Mouse (Mus musculus) forebrain, postnatal 0 days (tissue): ENCODE measurements around the gene Leng1. TPM values are rescaled to one million over a fixed set of nuclear protein-coding genes. Genes with fewer than 3 reads are reported as not detected.
"Not testable (repeated sequence)": the region's sequence is repeated elsewhere in the genome, so short reads cannot be mapped to it uniquely, and the experiment has no call there.

ENCODE experiments used
- ATAC-seq: fragments of 200-750 bp; cut with Nextera tagmentation; 2 replicates; pipeline ENCODE4 v1.8.0; 2017; ENCODE audit warnings: mild to moderate bottlenecking, moderate library complexity
- DNase-seq: peaks from one replicate; pipeline ENCODE4 v3.0.0-alpha.2; 2015
- H3K27ac ChIP-seq: fragments of 300-500 bp; sonication (generic); 2 replicates; pipeline ENCODE4 v1.5.1; 2014; ENCODE audit warnings: low read depth, mild to moderate bottlenecking, antibody characterized with exemption, low read length, moderate library complexity, mixed read lengths
- H3K27me3 ChIP-seq: fragments of 300-500 bp; sonication (generic); 2 replicates; pipeline ENCODE4 v1.6.1; 2014; ENCODE audit warnings: mild to moderate bottlenecking, low read length, mixed read lengths; ENCODE audit not compliant: insufficient read depth
- H3K36me3 ChIP-seq: fragments of 300-500 bp; sonication (generic); 2 replicates; pipeline ENCODE4 v1.6.1; 2014; ENCODE audit warnings: mild to moderate bottlenecking, moderate library complexity; ENCODE audit not compliant: insufficient read depth
- H3K4me1 ChIP-seq: fragments of 300-500 bp; sonication (generic); 2 replicates; pipeline ENCODE4 v1.6.1; 2014; ENCODE audit warnings: antibody characterized with exemption; ENCODE audit not compliant: insufficient read depth
- H3K4me2 ChIP-seq: fragments of 300-500 bp; sonication (generic); 2 replicates; pipeline ENCODE4 v1.6.1; 2014; ENCODE audit warnings: low read depth, mild to moderate bottlenecking, moderate library complexity
- H3K4me3 ChIP-seq: fragments of 300-500 bp; sonication (generic); 2 replicates; pipeline ENCODE4 v1.5.1; 2014; ENCODE audit warnings: low read depth, low read length, mixed read lengths
- H3K9ac ChIP-seq: fragments of 300-500 bp; sonication (generic); 2 replicates; pipeline ENCODE4 v1.6.1; 2014; ENCODE audit warnings: mild to moderate bottlenecking
- H3K9me3 ChIP-seq: fragments of 300-500 bp; sonication (generic); 2 replicates; pipeline ENCODE4 v1.6.1; 2016; ENCODE audit warnings: low read length
- CTCF ChIP-seq: sonication (generic); IDR thresholded peaks from 2 replicates; pipeline ENCODE4 v1.5.1; 2016; ENCODE audit warnings: antibody characterized with exemption, control low read depth, low read depth
- WGBS: fragments of 180-500 bp; shearing (Covaris S2); extraction: QIAGEN DNeasy Blood & Tissue Kit; methylation state at CpG from one replicate; pipeline ENCODE4 v1.1.7; 2014; 5-methylcytosine and 5-hydroxymethylcytosine counted together
- polyA plus RNA-seq: library from polyadenylated mRNA; unstranded; fragments of >200 nt; fragmentation: Nextera tagmentation; extraction: Ambion mirVana; gene quantifications from 2 replicates; pipeline ENCODE4 v1.2.1, GENCODE M21; 2015
- total RNA-seq: library from RNA; depleted of rRNA; stranded (reverse); fragments of >200 nt; gene quantifications from 2 replicates; pipeline ENCODE4 v1.2.3, GENCODE M21; 2014

Gene Leng1
- total and polyA plus RNA-seq, 2 experiments from 2014 or later: 6.6 to 10.4 TPM

GRCm38 (mm10) chr7:3707027-3707426, 41.4 kb upstream of the Leng1 start:
- WGBS: 62% methylated on average over 4 of the region's 4 CpGs
- Histone ChIP-seq H3K36me3 (peaks cover 17% of the 10 kb centered on the region), H3K27me3 (no peaks in the 10 kb centered on the region), H3K4me3 (no peak overlapping the region), H3K9ac (no peak overlapping the region), H3K27ac (no peak overlapping the region), H3K9me3 (no peaks in the 10 kb centered on the region), H3K4me1 (peaks cover 16% of the 10 kb centered on the region), H3K4me2 (no peak overlapping the region)
- ATAC-seq: no peak
- no peak for TF ChIP-seq CTCF
- DNase-seq: no peak

DNA sequence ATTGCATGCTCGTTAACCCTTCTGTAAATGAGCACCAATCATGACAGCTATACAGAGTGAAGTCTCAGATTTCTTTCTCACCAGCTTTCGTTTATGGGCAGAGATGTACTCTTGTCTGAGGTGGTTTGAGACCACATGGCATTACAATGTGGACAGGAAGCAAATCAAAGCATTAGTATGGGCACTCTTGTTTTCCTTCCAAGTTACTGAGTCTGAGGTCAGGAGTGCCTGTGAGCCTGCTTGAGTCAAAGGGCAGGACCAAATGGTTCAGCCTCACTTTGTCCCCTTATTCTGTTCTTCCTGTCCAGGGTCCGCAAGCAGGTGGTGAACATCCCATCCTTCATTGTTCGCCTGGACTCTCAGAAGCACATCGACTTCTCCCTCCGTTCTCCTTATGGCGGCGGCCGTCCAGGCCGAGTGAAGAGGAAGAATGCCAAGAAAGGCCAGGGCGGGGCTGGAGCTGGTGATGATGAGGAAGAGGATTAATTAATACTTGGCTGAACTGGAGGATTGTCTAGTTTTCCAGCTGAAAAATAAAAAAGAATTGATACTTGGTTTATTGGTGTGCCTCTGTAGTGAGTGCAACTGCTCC, 40.8 kb upstream of the Leng1 start:
- Histone ChIP-seq H3K9ac (no peak overlapping the region), H3K4me2 (peak overlapping the region; percentile 70), H3K4me3 (peak overlapping the region; percentile 64; the same call in 1 of the 2 replicates), H3K9me3 (no peaks in the 10 kb centered on the region), H3K4me1 (peaks cover 16% of the 10 kb centered on the region), H3K36me3 (peaks cover 21% of the 10 kb centered on the region), H3K27me3 (no peaks in the 10 kb centered on the region), H3K27ac (no peak overlapping the region)
- no peak for TF ChIP-seq CTCF
- DNase-seq (no peak), ATAC-seq (no peak)
- 36% methylated on average over 11 of the region's 11 CpGs for WGBS

DNA sequence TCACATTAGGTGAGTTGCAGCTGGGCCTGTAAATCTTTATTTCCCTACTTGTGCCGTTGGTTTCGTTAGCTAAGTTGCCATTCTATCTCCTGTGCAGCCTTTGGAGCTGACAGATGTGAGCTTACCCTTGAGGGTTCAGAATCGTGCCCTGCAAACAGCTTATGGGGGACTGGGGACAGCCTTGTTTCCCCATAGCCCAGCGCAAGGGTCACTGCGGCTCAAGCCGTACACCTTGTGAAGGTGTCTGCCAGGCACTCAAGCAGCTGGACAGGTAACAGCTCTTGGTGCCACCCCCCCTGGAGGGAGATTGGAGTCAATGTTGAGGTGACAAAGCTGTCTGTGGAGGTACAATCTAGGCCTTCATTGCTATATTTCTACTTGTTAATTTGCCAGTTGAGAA, 40.3 kb upstream of the Leng1 start:
- 35% methylated on average over 6 of the region's 6 CpGs for WGBS
- Histone ChIP-seq H3K9me3 (no peaks in the 10 kb centered on the region), H3K27me3 (no peaks in the 10 kb centered on the region), H3K36me3 (peaks cover 26% of the 10 kb centered on the region), H3K9ac (peak overlapping the region; percentile 72; the same call in 1 of the 2 replicates), H3K4me1 (peaks cover 16% of the 10 kb centered on the region), H3K27ac (no peak overlapping the region), H3K4me3 (peak overlapping the region; percentile 64), H3K4me2 (peak overlapping the region; percentile 70)
- DNase-seq (no peak), ATAC-seq (no peak)
- TF ChIP-seq CTCF: no peak

GRCm38 (mm10) chr7:3705461-3705860, 39.8 kb upstream of the Leng1 start:
- Histone ChIP-seq H3K4me2 (peak overlapping the region; percentile 70), H3K4me1 (peaks cover 16% of the 10 kb centered on the region), H3K4me3 (peak overlapping the region; percentile 64), H3K9ac (peak overlapping the region; percentile 72), H3K36me3 (peaks cover 29% of the 10 kb centered on the region)
- not testable (repeated sequence) for H3K9me3 ChIP-seq, H3K27ac ChIP-seq, DNase-seq, H3K27me3 ChIP-seq, ATAC-seq
- whole genome bisulfite sequencing: 9% methylated on average over 6 of the region's 7 CpGs

DNA sequence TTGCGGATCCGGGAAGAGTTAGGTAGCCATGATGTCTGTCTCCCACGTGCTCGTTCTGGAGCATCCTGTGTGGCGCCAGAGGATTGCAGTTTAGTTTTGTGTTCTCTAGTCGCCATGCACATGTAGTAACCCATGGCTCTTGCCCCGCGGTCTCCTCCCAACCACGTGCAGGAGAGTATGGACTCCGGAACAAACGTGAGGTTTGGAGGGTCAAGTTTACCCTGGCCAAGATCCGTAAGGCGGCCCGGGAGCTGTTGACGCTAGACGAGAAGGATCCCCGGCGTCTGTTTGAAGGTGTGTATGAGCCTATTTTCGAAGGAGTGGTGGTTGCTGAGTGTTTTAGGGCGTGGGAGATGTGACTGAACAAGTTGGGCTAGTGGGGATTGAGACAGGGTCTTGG, 38.8 kb upstream of the Leng1 start:
- peak overlapping the region; percentile 64 for H3K4me3 ChIP-seq
- WGBS: under 1% methylated on average over 20 of the region's 20 CpGs
- H3K9me3 ChIP-seq: no peaks in the 10 kb centered on the region
- peaks cover 16% of the 10 kb centered on the region for H3K4me1 ChIP-seq
- peak overlapping the region; percentile 72 for H3K9ac ChIP-seq
- H3K4me2 ChIP-seq: peak overlapping the region; percentile 70
- peaks cover 36% of the 10 kb centered on the region for H3K36me3 ChIP-seq
- peak overlapping the region; percentile 95 for H3K27ac ChIP-seq
- DNase-seq (no peak), ATAC-seq (peak; percentile 71)
- no peaks in the 10 kb centered on the region for H3K27me3 ChIP-seq
- TF ChIP-seq CTCF: no peak

DNA sequence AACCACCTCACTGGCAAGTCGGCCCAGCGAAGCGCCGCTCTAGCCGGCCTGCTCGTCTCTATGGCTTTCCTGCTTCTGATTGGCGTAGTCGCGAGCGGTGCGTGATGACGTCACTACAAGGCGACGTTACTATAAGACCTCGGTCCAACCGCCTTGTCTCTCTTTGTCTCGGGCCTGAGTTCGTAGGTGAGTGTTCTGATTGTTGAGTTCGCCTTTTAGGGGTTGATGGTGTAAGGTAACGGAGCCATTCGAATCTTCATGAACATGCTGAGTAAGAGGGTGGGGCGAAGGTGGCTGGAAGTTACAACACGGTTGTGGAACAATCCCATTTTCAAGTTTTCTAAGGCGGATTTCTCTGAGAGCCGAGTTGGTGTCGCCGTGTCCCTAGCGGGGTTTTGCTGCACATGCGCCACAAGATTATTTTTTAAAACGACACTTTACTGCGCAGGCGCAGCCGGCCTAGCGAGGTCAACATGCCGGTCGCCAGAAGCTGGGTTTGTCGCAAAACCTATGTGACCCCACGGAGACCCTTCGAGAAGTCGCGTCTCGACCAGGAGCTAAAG, 38.3 kb upstream of the Leng1 start, which contains the start of gene Rps9:
Gene Rps9 (plus strand): TSS at position 115 of the 563 bp plus-strand sequence.
- H3K9me3 ChIP-seq: no peaks in the 10 kb centered on the region
- peak; percentile 99 for DNase-seq
- peak within 1 kb of the TSS; percentile 72 for H3K9ac ChIP-seq
- peaks cover 39% of the 10 kb centered on the region for H3K36me3 ChIP-seq
- peak within 1 kb of the TSS; percentile 64 for H3K4me3 ChIP-seq
- H3K4me2 ChIP-seq: peak within 1 kb of the TSS; percentile 70
- H3K27me3 ChIP-seq: no peaks in the 10 kb centered on the region
- WGBS: 3% methylated on average over 42 of the region's 42 CpGs
- peak; percentile 49; the same call in 1 of the 2 replicates for TF ChIP-seq CTCF
- ATAC-seq: peak; percentile 96
- peaks cover 16% of the 10 kb centered on the region for H3K4me1 ChIP-seq
- H3K27ac ChIP-seq: peak within 1 kb of the TSS; percentile 95

- DNase-seq (no peak), ATAC-seq (peak; percentile 42)
- no peak for TF ChIP-seq CTCF
- no peaks in the 10 kb centered on the region for H3K9me3 ChIP-seq
- peak overlapping the region; percentile 70 for H3K4me2 ChIP-seq
- H3K27me3 ChIP-seq: no peaks in the 10 kb centered on the region
- peaks cover 45% of the 10 kb centered on the region for H3K36me3 ChIP-seq
- H3K4me3 ChIP-seq: peak overlapping the region; percentile 64
- 22% methylated on average over 6 of the region's 6 CpGs for WGBS
- peak overlapping the region; percentile 72 for H3K9ac ChIP-seq
- H3K27ac ChIP-seq: peak overlapping the region; percentile 95
- H3K4me1 ChIP-seq: peaks cover 16% of the 10 kb centered on the region
Observed at GRCm38 (mm10) chr7:3703148-3703878, 37.7 kb upstream of the Leng1 start.
